Mouse (Mus musculus) embryo, embryonic 10.5 days (tissue): ENCODE data around the gene Efl1.

Experiments
- DNase-seq: peaks from one replicate; pipeline ENCODE4 v3.0.0-alpha.2; 2015; ENCODE audit warnings: low spot score

Efl1 gene

GRCm38 (mm10) chr7:82812186-82813155, 164.1 kb downstream of the Efl1 start:
- no peak for DNase-seq

GRCm38 (mm10) chr7:82819541-82819940, 171.1 kb downstream of the Efl1 start:
- no peak for DNase-seq

- DNase-seq, result no peak
Measured at GRCm38 (mm10) chr7:82820661-82821060, 172.2 kb downstream of the Efl1 start.

GRCm38 (mm10) chr7:82821501-82821900, 173.1 kb downstream of the Efl1 start:
- DNase-seq, result no peak

- no peak for DNase-seq
Measured at GRCm38 (mm10) chr7:82822528-82822927, 174.1 kb downstream of the Efl1 start.
